22 mouse cellular contexts compared by ENCODE assay signal in the genomic region with DNA sequence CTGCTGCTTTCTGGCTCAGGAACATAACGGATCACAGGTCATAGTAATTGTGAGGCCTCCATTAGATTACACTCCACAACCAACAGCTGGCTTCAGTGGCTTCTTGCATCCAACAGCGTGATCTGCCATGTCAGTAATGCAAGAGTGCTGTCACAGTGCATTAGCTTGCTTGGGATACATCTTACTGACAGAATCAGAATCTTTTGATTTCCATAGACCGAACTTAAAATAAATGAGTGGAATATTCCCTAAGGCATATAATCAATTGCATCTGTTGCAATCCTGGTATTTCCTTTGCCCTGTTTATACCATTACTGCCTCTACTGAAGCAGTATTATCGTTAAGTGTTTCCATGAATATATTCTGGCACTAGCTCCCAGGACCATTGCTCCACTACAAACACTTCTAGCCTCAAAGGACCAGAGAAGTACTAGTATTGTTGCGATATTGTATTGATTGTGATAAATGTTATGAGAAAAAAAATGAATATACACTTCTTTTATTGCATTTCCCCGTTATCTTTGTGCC.
DNase-seq lines count a peak whose midpoint lies in the region; ATAC-seq lines count a peak whose summit lies in the region.
"Had no signal": no experiment of that assay in that cellular context is flagged by ENCODE, and none has a peak within 500 bp of the region (broad histone marks: within the 10 kb centered on the region; RNA-seq: fewer than 3 reads in every experiment).

No protein-coding gene starts in this region.

- H3K4me3 ChIP-seq in embryonic facial prominence, embryonic 10.5 days: no peak overlapping the region
- no peak overlapping the region for H3K4me3 ChIP-seq in embryonic facial prominence, embryonic 11.5 days (ENCODE audit: low read depth, low read length)
- H3K4me3 ChIP-seq: erythroblast, embryonic 14.5 days; forebrain, embryonic 12.5 days; forebrain, embryonic 15.5 days; heart, adult 2 months; hindbrain, embryonic 12.5 days; hindbrain, embryonic 15.5 days had no signal

- H3K27ac ChIP-seq in embryonic facial prominence, embryonic 10.5 days (replicated peaks): no peak overlapping the region
- no peak overlapping the region for H3K27ac ChIP-seq in embryonic facial prominence, embryonic 11.5 days (replicated peaks; ENCODE audit: low read depth, low read length)
- H3K27ac ChIP-seq: forebrain, embryonic 12.5 days; forebrain, embryonic 15.5 days; heart, adult 2 months; hindbrain, embryonic 12.5 days; hindbrain, embryonic 15.5 days had no signal

- ATAC-seq in embryonic facial prominence, embryonic 11.5 days (replicated peaks; ENCODE audit: insufficient number of reproducible peaks, low FRiP score, low TSS enrichment, low read depth): no peak; the same call in 1 of the 2 replicates
- ATAC-seq: CD4-positive, CD25-positive, alpha-beta regulatory T cell, adult 4 months; forebrain, embryonic 15.5 days; intestine, postnatal 0 days had no signal

- H3K4me2 ChIP-seq in embryonic facial prominence, embryonic 11.5 days (ENCODE audit: low read depth, low read length): no peak overlapping the region
- H3K4me2 ChIP-seq: forebrain, embryonic 12.5 days; forebrain, embryonic 15.5 days; heart, embryonic 11.5 days; hindbrain, embryonic 12.5 days; hindbrain, embryonic 15.5 days had no signal

- no peaks in the 10 kb centered on the region for H3K4me1 ChIP-seq in embryonic facial prominence, embryonic 10.5 days
- H3K4me1 ChIP-seq in embryonic facial prominence, embryonic 11.5 days (ENCODE audit: control insufficient read depth, insufficient read depth, low read length): no peaks in the 10 kb centered on the region
- H3K4me1 ChIP-seq: forebrain, embryonic 12.5 days; forebrain, embryonic 15.5 days; hindbrain, embryonic 12.5 days; hindbrain, embryonic 15.5 days had no signal

- no peaks in the 10 kb centered on the region for H3K36me3 ChIP-seq in embryonic facial prominence, embryonic 10.5 days (replicated peaks)
- H3K36me3 ChIP-seq in embryonic facial prominence, embryonic 11.5 days (replicated peaks; ENCODE audit: control insufficient read depth, insufficient read depth, low read depth, low read length): no peaks in the 10 kb centered on the region
- H3K36me3 ChIP-seq: forebrain, embryonic 12.5 days; forebrain, embryonic 15.5 days; hindbrain, embryonic 12.5 days; hindbrain, embryonic 15.5 days had no signal

- peak; percentile 22 for DNase-seq in embryonic facial prominence, embryonic 10.5 days (ENCODE audit: low spot score)
- peak; percentile 65 for DNase-seq in embryonic facial prominence, embryonic 11.5 days (ENCODE audit: low spot score)
- peak; percentile 9 for DNase-seq in forelimb bud, embryonic 11.5 days (ENCODE audit: low read depth, low spot score)
- DNase-seq in retina, postnatal 1 day: peak; percentile 20
- DNase-seq in gastrocnemius, adult 18-20 months (ENCODE audit: low spot score): no peak
- no peak for DNase-seq in frontal cortex, postnatal 10 days (ENCODE audit: low spot score in 2 of 2)
- DNase-seq: adrenal gland, adult 2 months; adrenal gland, postnatal 25 days; cerebellum, adult 11-12 months; cerebellum, adult 8-10 months; cerebellum, postnatal 10 days; cerebellum, postnatal 36 days; gastrocnemius, postnatal 25 days; heart, adult 2 months had no signal

- H3K9me3 ChIP-seq in embryonic facial prominence, embryonic 10.5 days: no peaks in the 10 kb centered on the region
- no peaks in the 10 kb centered on the region for H3K9me3 ChIP-seq in embryonic facial prominence, embryonic 11.5 days (replicated peaks; ENCODE audit: control insufficient read depth, low read length)
- H3K9me3 ChIP-seq: forebrain, embryonic 12.5 days; forebrain, embryonic 15.5 days; hindbrain, embryonic 12.5 days; hindbrain, embryonic 15.5 days had no signal

- 74% methylated on average over 6 of the region's 6 CpGs for WGBS in embryonic facial prominence, embryonic 10.5 days
- 56% methylated on average over 6 of the region's 6 CpGs for WGBS in embryonic facial prominence, embryonic 11.5 days

- no peak overlapping the region for H3K9ac ChIP-seq in embryonic facial prominence, embryonic 11.5 days (replicated peaks; ENCODE audit: low read length)
- H3K9ac ChIP-seq: forebrain, embryonic 12.5 days; forebrain, embryonic 15.5 days; hindbrain, embryonic 12.5 days; hindbrain, embryonic 15.5 days had no signal

- no peaks in the 10 kb centered on the region for H3K27me3 ChIP-seq in embryonic facial prominence, embryonic 10.5 days (replicated peaks; ENCODE audit: low read depth, poor library complexity, severe bottlenecking)
- H3K27me3 ChIP-seq in embryonic facial prominence, embryonic 11.5 days (ENCODE audit: control insufficient read depth, insufficient read depth, low read length): no peaks in the 10 kb centered on the region
- H3K27me3 ChIP-seq: forebrain, embryonic 12.5 days; forebrain, embryonic 15.5 days; hindbrain, embryonic 12.5 days; hindbrain, embryonic 15.5 days had no signal

Comparison
In these comparisons a context has a peak if more than half of its experiments do, and no peak if none do; other contexts are left out.
1. DNase-seq: peak in embryonic facial prominence, embryonic 10.5 days (single experiment), embryonic facial prominence, embryonic 11.5 days (single experiment), forelimb bud, embryonic 11.5 days (single experiment) and retina, postnatal 1 day (single experiment); none in gastrocnemius, adult 18-20 months (single experiment) and frontal cortex, postnatal 10 days (0 of 2).